Mouse (Mus musculus) C2C12 (cell line): Measurements from ENCODE around the gene Aunip. TPM values are rescaled to one million over a fixed set of nuclear protein-coding genes. Genes with fewer than 3 reads are reported as not detected.

ENCODE experiments used
- H3K27me3 ChIP-seq: one replicate; pipeline ENCODE4 v1.6.1; 2011; ENCODE audit not compliant: control insufficient read depth, insufficient read depth, insufficient read length
- H3K36me3 ChIP-seq: one replicate; pipeline ENCODE4 v1.6.1; 2011; ENCODE audit not compliant: control insufficient read depth, insufficient read depth
- H3K4me3 ChIP-seq: one replicate; pipeline ENCODE4 v1.5.1; 2011; ENCODE audit warnings: mild to moderate bottlenecking, control low read depth; ENCODE audit not compliant: poor library complexity, insufficient read depth, severe bottlenecking
- H3K79me2 ChIP-seq: one replicate; pipeline ENCODE4 v1.6.1; 2011; ENCODE audit not compliant: control insufficient read depth, insufficient read depth
- H3K79me3 ChIP-seq: one replicate; pipeline ENCODE4 v1.6.1; 2011; ENCODE audit warnings: low read depth, control low read depth
- H3ac ChIP-seq: one replicate; pipeline ENCODE3; 2011; ENCODE audit warnings: low read depth; ENCODE audit not compliant: control insufficient read depth, insufficient read length
- CEBPB ChIP-seq: IDR thresholded peaks from one replicate; pipeline ENCODE4 v1.6.1; 2011; ENCODE audit warnings: low read depth, mild to moderate bottlenecking, control low read depth, moderate library complexity
- CTCF ChIP-seq: IDR thresholded peaks from one replicate; pipeline ENCODE4 v1.5.1; 2011; ENCODE audit not compliant: control insufficient read depth, insufficient read depth, insufficient read length
- FOSL1 ChIP-seq: IDR thresholded peaks from one replicate; pipeline ENCODE4 v1.8.0; 2011; ENCODE audit warnings: mild to moderate bottlenecking, low read length; ENCODE audit not compliant: poor library complexity, insufficient read depth, severe bottlenecking
- MAX ChIP-seq: IDR thresholded peaks from one replicate; pipeline ENCODE4 v1.6.1; 2011; ENCODE audit warnings: mild to moderate bottlenecking, control low read depth
- MYOD1 ChIP-seq: IDR thresholded peaks from one replicate; pipeline ENCODE4 v1.6.1; 2011; ENCODE audit warnings: low read depth; ENCODE audit not compliant: control insufficient read depth, insufficient read length
- MYOG ChIP-seq: IDR thresholded peaks from one replicate; pipeline ENCODE4 v1.6.1; 2011; ENCODE audit not compliant: control insufficient read depth, insufficient read length; ENCODE audit errors: extremely low read depth
- USF1 ChIP-seq: IDR thresholded peaks from one replicate; pipeline ENCODE4 v1.6.1; 2011; ENCODE audit warnings: low read depth, mild to moderate bottlenecking, control low read depth, moderate library complexity
- long read RNA-seq, 2 experiments: library from polyadenylated mRNA; unstranded; transcript quantifications; one replicate each; pipeline ENCODE4 v2.0.0; 2019 to 2020
- polyA plus RNA-seq: library from polyadenylated mRNA; unstranded; fragments of >200 nt; fragmentation: generic; extraction: Trizol; gene quantifications from one replicate; pipeline ENCODE4 v1.2.1, GENCODE M21; 2012; ENCODE audit warnings: missing spikeins

Gene Aunip
- polyA plus RNA-seq: 14.9 TPM
- long read RNA-seq, experiment 1, transcript Aunip-201 (3 exons, 1,275 nt): major isoform, 5 of 10 reads
- long read RNA-seq, experiment 1, partial matches to known transcripts: 0 of 10 reads
- long read RNA-seq, experiment 1, other reads (novel, unspliced or antisense): 5 of 10 reads
- long read RNA-seq, experiment 2, transcript Aunip-201 (3 exons, 1,275 nt): major isoform, 14 of 23 reads
- long read RNA-seq, experiment 2, partial matches to known transcripts: 0 of 23 reads
- long read RNA-seq, experiment 2, other reads (novel, unspliced or antisense): 9 of 23 reads

- no peaks in the 10 kb centered on the region for H3K27me3 ChIP-seq
- H3K36me3 ChIP-seq: peaks cover 6% of the 10 kb centered on the region
- peak within 1 kb of the TSS; percentile 43 for H3K4me3 ChIP-seq
- TF ChIP-seq CEBPB (no peak), MAX (peak; percentile 2), MYOG (no peak), CTCF (no peak)
- H3K79me3 ChIP-seq: peaks cover 26% of the 10 kb centered on the region
- peaks cover 44% of the 10 kb centered on the region for H3K79me2 ChIP-seq
- H3ac ChIP-seq: peak within 1 kb of the TSS; percentile 86
These were observed at the start of gene Aunip for GRCm38 (mm10) chr4:134510845-134511411. Gene Aunip (plus strand): TSS chr4:134510999.

GRCm38 (mm10) chr4:134461252-134461651 is 49.5 kb upstream of the Aunip start:
- Histone ChIP-seq H3K79me3 (no peaks in the 10 kb centered on the region), H3K36me3 (no peaks in the 10 kb centered on the region), H3K27me3 (no peaks in the 10 kb centered on the region), H3K79me2 (no peaks in the 10 kb centered on the region), H3ac (no peak overlapping the region), H3K4me3 (no peak overlapping the region)
- TF ChIP-seq MYOG (no peak), CEBPB (no peak), MYOD1 (no peak), CTCF (no peak), MAX (no peak), USF1 (no peak), FOSL1 (no peak)

GRCm38 (mm10) chr4:134465789-134466188 is 45.0 kb upstream of the Aunip start:
- Histone ChIP-seq H3K27me3 (no peaks in the 10 kb centered on the region), H3K79me3 (peaks cover 12% of the 10 kb centered on the region), H3K4me3 (no peak overlapping the region)

GRCm38 (mm10) chr4:134466381-134467262 is 44.2 kb upstream of the Aunip start:
- Histone ChIP-seq H3K4me3 (no peak overlapping the region), H3K79me2 (peaks cover 27% of the 10 kb centered on the region), H3K36me3 (peaks cover 10% of the 10 kb centered on the region), H3K79me3 (peaks cover 15% of the 10 kb centered on the region), H3K27me3 (no peaks in the 10 kb centered on the region), H3ac (no peak overlapping the region)
- no peak for TF ChIP-seq USF1
- TF ChIP-seq CEBPB: no peak
- TF ChIP-seq MYOG: no peak
- no peak for TF ChIP-seq MAX
- TF ChIP-seq MYOD1: no peak
- no peak for TF ChIP-seq FOSL1
- TF ChIP-seq CTCF: no peak

More at GRCm38 (mm10) chr4:134465789-134466188, 45.0 kb upstream of the Aunip start:
- TF ChIP-seq FOSL1 (no peak), MYOD1 (no peak), CEBPB (no peak), MYOG (no peak), CTCF (no peak), MAX (no peak), USF1 (no peak)
- peaks cover 20% of the 10 kb centered on the region for H3K79me2 ChIP-seq
- peaks cover 2% of the 10 kb centered on the region for H3K36me3 ChIP-seq
- H3ac ChIP-seq: no peak overlapping the region

GRCm38 (mm10) chr4:134467435-134468214 is 43.2 kb upstream of the Aunip start:
- TF ChIP-seq FOSL1: no peak
- no peak for TF ChIP-seq CTCF
- TF ChIP-seq USF1: no peak
- TF ChIP-seq CEBPB: no peak
- TF ChIP-seq MYOD1: no peak
- no peak for TF ChIP-seq MAX
- no peak for TF ChIP-seq MYOG
- Histone ChIP-seq H3ac (peak overlapping the region; percentile 72), H3K79me3 (peaks cover 15% of the 10 kb centered on the region), H3K36me3 (peaks cover 20% of the 10 kb centered on the region), H3K79me2 (peaks cover 27% of the 10 kb centered on the region), H3K4me3 (peak overlapping the region; percentile 25), H3K27me3 (no peaks in the 10 kb centered on the region)
